Mouse (Mus musculus): ENCODE measurements around the gene Ccdc96.

- TF ChIP-seq GATA1 (IDR thresholded peaks at IDR 0.05; ENCODE audit: borderline replicate concordance, low read length) (no peak), FLI1 (IDR thresholded peaks at IDR 0.05; ENCODE audit: low read length) (no peak)
These were observed 25.5 kb upstream of the Ccdc96 start for GRCm38 (mm10) chr5:36458926-36459325.

Measured in megakaryocyte, embryonic 14.5 days (primary cell).